Mouse (Mus musculus): ENCODE measurements around the gene Sardh. TPM values are rescaled to one million over a fixed set of nuclear protein-coding genes. Genes with fewer than 3 reads are reported as not detected.

Sardh gene
- polyA plus RNA-seq, 1 experiment from 2014 or later = 4.8 TPM

- Histone ChIP-seq H3K4me3 (ENCODE audit: low read depth, low read length) (no peak overlapping the region), H3K9ac (ENCODE audit: low read depth, low read length) (no peak overlapping the region), H3K4me1 (ENCODE audit: control insufficient read depth, insufficient read depth, low read length) (no peaks in the 10 kb centered on the region), H3K36me3 (ENCODE audit: control insufficient read depth, insufficient read depth, low read length) (no peaks in the 10 kb centered on the region), H3K27ac (ENCODE audit: low read length) (no peak overlapping the region), H3K4me2 (ENCODE audit: low read length) (no peak overlapping the region), H3K27me3 (ENCODE audit: control insufficient read depth, insufficient read depth, low read depth, low read length) (no peaks in the 10 kb centered on the region), H3K9me3 (replicated peaks; ENCODE audit: control insufficient read depth, low read length, poor library complexity, severe bottlenecking) (no peaks in the 10 kb centered on the region)
- 64% methylated on average over 5 of the region's 5 CpGs for WGBS
- no peak for ATAC-seq
Observed at GRCm38 (mm10) chr2:27198551-27199246, 49.4 kb downstream of the Sardh start.

DNA sequence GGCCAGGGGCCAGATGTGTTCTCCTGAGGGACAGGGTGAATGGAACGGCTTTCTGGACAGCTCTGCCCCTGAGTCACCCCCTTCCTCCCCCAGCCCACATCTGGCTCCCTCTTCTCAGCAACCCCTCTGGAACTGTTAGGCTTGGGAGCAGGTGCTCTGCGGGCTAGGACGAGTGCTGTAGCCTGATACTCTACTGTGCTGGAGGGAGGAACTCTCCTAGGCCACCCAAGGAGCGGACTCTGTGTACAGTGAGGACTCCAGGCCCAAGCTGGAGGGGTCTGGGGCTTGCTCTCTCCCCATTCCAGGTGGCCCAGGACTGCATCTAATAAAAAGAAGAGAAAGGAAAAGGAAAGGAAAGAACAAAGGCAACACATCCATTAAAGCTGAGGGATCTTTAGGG is 58.1 kb downstream of the Sardh start:
- no peak overlapping the region for H3K27ac ChIP-seq (ENCODE audit: low read length)
- H3K9ac ChIP-seq (ENCODE audit: low read depth, low read length) = no peak overlapping the region
- H3K27me3 ChIP-seq (ENCODE audit: control insufficient read depth, insufficient read depth, low read depth, low read length) = no peaks in the 10 kb centered on the region
- no peak overlapping the region for H3K4me2 ChIP-seq (ENCODE audit: low read length)
- no peaks in the 10 kb centered on the region for H3K36me3 ChIP-seq (ENCODE audit: control insufficient read depth, insufficient read depth, low read length)
- H3K4me3 ChIP-seq (ENCODE audit: low read depth, low read length) = no peak overlapping the region
- H3K9me3 ChIP-seq (replicated peaks; ENCODE audit: control insufficient read depth, low read length, poor library complexity, severe bottlenecking) = no peaks in the 10 kb centered on the region
- no peaks in the 10 kb centered on the region for H3K4me1 ChIP-seq (ENCODE audit: control insufficient read depth, insufficient read depth, low read length)
- no peak for ATAC-seq
- WGBS = 64% methylated on average over 4 of the region's 4 CpGs

DNA sequence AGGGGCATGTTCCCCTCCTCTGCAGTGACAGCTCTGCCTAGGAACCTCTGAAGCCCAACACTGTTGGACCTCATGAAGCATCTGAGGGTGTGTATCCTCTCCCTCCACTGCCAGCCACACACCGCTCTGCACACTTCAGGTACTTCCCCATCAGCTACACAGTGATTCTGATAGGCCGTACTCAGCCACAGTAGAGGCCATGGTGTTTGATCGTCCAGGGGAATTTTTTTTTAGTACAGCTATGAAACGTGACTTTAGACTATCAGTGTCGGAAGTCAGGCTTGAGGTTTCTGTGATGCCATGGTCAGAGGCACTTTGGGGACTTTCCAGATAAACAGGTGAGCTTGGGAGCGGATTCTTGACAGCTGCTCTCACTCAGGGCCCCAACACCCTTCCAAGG is 60.6 kb downstream of the Sardh start:
- H3K36me3 ChIP-seq (ENCODE audit: control insufficient read depth, insufficient read depth, low read length) = no peaks in the 10 kb centered on the region
- WGBS = 89% methylated on average over 6 of the region's 6 CpGs
- H3K4me2 ChIP-seq (ENCODE audit: low read length) = no peak overlapping the region
- H3K27ac ChIP-seq (ENCODE audit: low read length) = no peak overlapping the region
- H3K4me3 ChIP-seq (ENCODE audit: low read depth, low read length) = no peak overlapping the region
- no peak overlapping the region for H3K9ac ChIP-seq (ENCODE audit: low read depth, low read length)
- ATAC-seq = no peak
- H3K9me3 ChIP-seq (replicated peaks; ENCODE audit: control insufficient read depth, low read length, poor library complexity, severe bottlenecking) = no peaks in the 10 kb centered on the region
- H3K27me3 ChIP-seq (ENCODE audit: control insufficient read depth, insufficient read depth, low read depth, low read length) = no peaks in the 10 kb centered on the region
- no peaks in the 10 kb centered on the region for H3K4me1 ChIP-seq (ENCODE audit: control insufficient read depth, insufficient read depth, low read length)

- no peak for ATAC-seq
- Histone ChIP-seq H3K36me3 (ENCODE audit: control insufficient read depth, insufficient read depth, low read length) (no peaks in the 10 kb centered on the region), H3K9ac (ENCODE audit: low read depth, low read length) (no peak overlapping the region), H3K4me2 (ENCODE audit: low read length) (no peak overlapping the region), H3K27me3 (ENCODE audit: control insufficient read depth, insufficient read depth, low read depth, low read length) (no peaks in the 10 kb centered on the region), H3K9me3 (replicated peaks; ENCODE audit: control insufficient read depth, low read length, poor library complexity, severe bottlenecking) (no peaks in the 10 kb centered on the region), H3K27ac (ENCODE audit: low read length) (no peak overlapping the region), H3K4me3 (ENCODE audit: low read depth, low read length) (no peak overlapping the region), H3K4me1 (ENCODE audit: control insufficient read depth, insufficient read depth, low read length) (no peaks in the 10 kb centered on the region)
- WGBS = 82% methylated on average over 12 of the region's 12 CpGs
Observed at GRCm38 (mm10) chr2:27183734-27184133, 64.4 kb downstream of the Sardh start.

- no peaks in the 10 kb centered on the region for H3K36me3 ChIP-seq (ENCODE audit: control insufficient read depth, insufficient read depth, low read length)
- no peak overlapping the region for H3K27ac ChIP-seq (ENCODE audit: low read length)
- H3K27me3 ChIP-seq (ENCODE audit: control insufficient read depth, insufficient read depth, low read depth, low read length) = no peaks in the 10 kb centered on the region
- no peak overlapping the region for H3K9ac ChIP-seq (ENCODE audit: low read depth, low read length)
- 66% methylated on average over 4 of the region's 4 CpGs for WGBS
- no peak for ATAC-seq
- H3K4me3 ChIP-seq (ENCODE audit: low read depth, low read length) = no peak overlapping the region
- no peaks in the 10 kb centered on the region for H3K4me1 ChIP-seq (ENCODE audit: control insufficient read depth, insufficient read depth, low read length)
- H3K4me2 ChIP-seq (ENCODE audit: low read length) = no peak overlapping the region
- H3K9me3 ChIP-seq (replicated peaks; ENCODE audit: control insufficient read depth, low read length, poor library complexity, severe bottlenecking) = no peaks in the 10 kb centered on the region
Observed at GRCm38 (mm10) chr2:27181907-27182306, 66.2 kb downstream of the Sardh start.

- Histone ChIP-seq H3K4me2 (ENCODE audit: low read length) (no peak overlapping the region), H3K9me3 (replicated peaks; ENCODE audit: control insufficient read depth, low read length, poor library complexity, severe bottlenecking) (no peaks in the 10 kb centered on the region), H3K36me3 (ENCODE audit: control insufficient read depth, insufficient read depth, low read length) (no peaks in the 10 kb centered on the region), H3K27me3 (ENCODE audit: control insufficient read depth, insufficient read depth, low read depth, low read length) (no peaks in the 10 kb centered on the region), H3K27ac (ENCODE audit: low read length) (no peak overlapping the region), H3K9ac (ENCODE audit: low read depth, low read length) (no peak overlapping the region), H3K4me3 (ENCODE audit: low read depth, low read length) (no peak overlapping the region), H3K4me1 (ENCODE audit: control insufficient read depth, insufficient read depth, low read length) (no peaks in the 10 kb centered on the region)
- WGBS = 75% methylated on average over 8 of the region's 8 CpGs
- no peak for ATAC-seq
Observed at GRCm38 (mm10) chr2:27179101-27179500, 69.0 kb downstream of the Sardh start.

- Histone ChIP-seq H3K27ac (ENCODE audit: low read length) (no peak overlapping the region), H3K4me1 (ENCODE audit: control insufficient read depth, insufficient read depth, low read length) (peaks cover 2% of the 10 kb centered on the region; the same call in 1 of the 2 replicates), H3K4me2 (ENCODE audit: low read length) (no peak overlapping the region), H3K36me3 (ENCODE audit: control insufficient read depth, insufficient read depth, low read length) (no peaks in the 10 kb centered on the region), H3K9ac (ENCODE audit: low read depth, low read length) (no peak overlapping the region), H3K27me3 (ENCODE audit: control insufficient read depth, insufficient read depth, low read depth, low read length) (no peaks in the 10 kb centered on the region), H3K9me3 (replicated peaks; ENCODE audit: control insufficient read depth, low read length, poor library complexity, severe bottlenecking) (no peaks in the 10 kb centered on the region), H3K4me3 (ENCODE audit: low read depth, low read length) (no peak overlapping the region)
- ATAC-seq = no peak
- 73% methylated on average over 10 of the region's 10 CpGs for WGBS
Observed at GRCm38 (mm10) chr2:27175696-27176267, 72.4 kb downstream of the Sardh start.

DNA sequence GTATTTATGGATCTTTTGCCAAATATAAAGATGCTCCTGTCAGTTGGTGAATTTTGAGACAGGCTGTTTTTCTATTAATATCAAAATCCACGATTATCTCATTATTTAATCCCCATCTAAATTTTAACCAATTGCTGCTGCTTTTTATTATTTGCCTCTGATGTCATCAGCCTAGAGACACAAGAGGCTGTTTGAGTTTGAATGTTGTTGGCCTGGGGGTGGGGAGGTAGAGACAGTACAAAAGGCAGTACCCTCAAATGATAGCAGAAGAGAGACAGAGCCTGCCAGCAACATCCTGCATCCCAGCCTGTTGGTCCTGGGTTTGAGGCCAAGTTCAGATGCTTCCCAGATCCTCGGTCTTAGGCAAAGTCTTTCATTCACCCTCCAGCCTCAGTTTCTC is 73.9 kb downstream of the Sardh start:
- Histone ChIP-seq H3K36me3 (ENCODE audit: control insufficient read depth, insufficient read depth, low read length) (no peaks in the 10 kb centered on the region), H3K27ac (ENCODE audit: low read length) (no peak overlapping the region; the same call in 1 of the 2 replicates), H3K4me1 (ENCODE audit: control insufficient read depth, insufficient read depth, low read length) (peaks cover 2% of the 10 kb centered on the region; the same call in 1 of the 2 replicates), H3K9ac (ENCODE audit: low read depth, low read length) (no peak overlapping the region), H3K4me2 (ENCODE audit: low read length) (no peak overlapping the region), H3K9me3 (replicated peaks; ENCODE audit: control insufficient read depth, low read length, poor library complexity, severe bottlenecking) (no peaks in the 10 kb centered on the region), H3K4me3 (ENCODE audit: low read depth, low read length) (no peak overlapping the region), H3K27me3 (ENCODE audit: control insufficient read depth, insufficient read depth, low read depth, low read length) (no peaks in the 10 kb centered on the region)
- WGBS = 62% methylated on average over 2 of the region's 2 CpGs
- no peak for ATAC-seq

GRCm38 (mm10) chr2:27166999-27167398 is 81.1 kb downstream of the Sardh start:
- Histone ChIP-seq H3K4me2 (ENCODE audit: low read length) (no peak overlapping the region), H3K27me3 (ENCODE audit: control insufficient read depth, insufficient read depth, low read depth, low read length) (no peaks in the 10 kb centered on the region), H3K4me1 (ENCODE audit: control insufficient read depth, insufficient read depth, low read length) (no peaks in the 10 kb centered on the region), H3K9ac (ENCODE audit: low read depth, low read length) (0 out of 2 replicates have a peak overlapping the region, but pooled peaks have one; percentile 4), H3K27ac (ENCODE audit: low read length) (no peak overlapping the region), H3K36me3 (ENCODE audit: control insufficient read depth, insufficient read depth, low read length) (no peaks in the 10 kb centered on the region), H3K4me3 (ENCODE audit: low read depth, low read length) (no peak overlapping the region), H3K9me3 (replicated peaks; ENCODE audit: control insufficient read depth, low read length, poor library complexity, severe bottlenecking) (no peaks in the 10 kb centered on the region)
- no peak for ATAC-seq
- WGBS = 18% methylated on average over 2 of the region's 2 CpGs
